Mouse (Mus musculus): ENCODE measurements around the gene Hivep2. TPM values are rescaled to one million over a fixed set of nuclear protein-coding genes. Genes with fewer than 3 reads are reported as not detected.

Gene Hivep2
- polyA plus RNA-seq, 1 experiment from 2014 or later: 6.0 TPM

- Histone ChIP-seq H3K27me3 (replicated peaks) (no peaks in the 10 kb centered on the region), H3K9me3 (no peaks in the 10 kb centered on the region), H3K9ac (no peak overlapping the region), H3K4me1 (no peaks in the 10 kb centered on the region), H3K27ac (no peak overlapping the region), H3K36me3 (peaks cover 18% of the 10 kb centered on the region; the same call in 1 of the 2 replicates), H3K4me3 (replicated peaks) (no peak overlapping the region), H3K4me2 (no peak overlapping the region)
- ATAC-seq (ENCODE audit: insufficient read depth, low FRiP score, low read depth): no peak
- WGBS: 86% methylated on average over 16 of the region's 17 CpGs
Measured at GRCm38 (mm10) chr10:14132061-14132460, 166.2 kb downstream of the Hivep2 start.

DNA sequence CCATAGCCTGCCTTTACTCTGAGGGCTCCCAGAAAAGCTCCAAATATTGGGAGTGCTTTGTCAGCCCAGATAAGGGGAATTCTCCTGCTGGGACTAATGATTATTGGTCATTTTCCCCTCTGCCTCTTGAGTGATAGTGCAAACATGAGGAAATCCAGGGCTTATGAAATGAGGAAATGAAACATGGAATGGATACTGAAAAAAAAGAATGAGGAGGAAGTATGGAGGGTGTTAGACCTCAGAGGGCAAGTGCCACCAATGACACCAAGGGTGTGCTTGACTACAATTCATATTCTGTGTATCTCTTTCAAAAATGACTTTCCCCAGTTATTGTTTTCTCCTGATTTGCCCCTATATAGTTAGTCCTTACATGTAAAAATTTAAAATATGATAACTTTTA lies 167.1 kb downstream of the Hivep2 start:
- Histone ChIP-seq H3K27ac (no peak overlapping the region), H3K4me2 (no peak overlapping the region), H3K9me3 (no peaks in the 10 kb centered on the region), H3K27me3 (replicated peaks) (no peaks in the 10 kb centered on the region), H3K4me1 (no peaks in the 10 kb centered on the region), H3K4me3 (replicated peaks) (no peak overlapping the region), H3K36me3 (peaks cover 20% of the 10 kb centered on the region; the same call in 1 of the 2 replicates), H3K9ac (no peak overlapping the region)
- ATAC-seq (ENCODE audit: insufficient read depth, low FRiP score, low read depth): no peak

GRCm38 (mm10) chr10:14138663-14139062 lies 172.8 kb downstream of the Hivep2 start:
- H3K4me1 ChIP-seq: no peaks in the 10 kb centered on the region
- no peak for ATAC-seq (ENCODE audit: insufficient read depth, low FRiP score, low read depth)
- H3K4me3 ChIP-seq (replicated peaks): no peak overlapping the region
- H3K9ac ChIP-seq: no peak overlapping the region
- no peaks in the 10 kb centered on the region for H3K27me3 ChIP-seq (replicated peaks)
- WGBS: 85% methylated on average over 3 of the region's 3 CpGs
- no peak overlapping the region for H3K4me2 ChIP-seq
- no peak overlapping the region for H3K27ac ChIP-seq
- H3K36me3 ChIP-seq: 0 out of 2 replicates have a peak, but pooled peaks cover 16% of the 10 kb centered on the region
- no peaks in the 10 kb centered on the region for H3K9me3 ChIP-seq

DNA sequence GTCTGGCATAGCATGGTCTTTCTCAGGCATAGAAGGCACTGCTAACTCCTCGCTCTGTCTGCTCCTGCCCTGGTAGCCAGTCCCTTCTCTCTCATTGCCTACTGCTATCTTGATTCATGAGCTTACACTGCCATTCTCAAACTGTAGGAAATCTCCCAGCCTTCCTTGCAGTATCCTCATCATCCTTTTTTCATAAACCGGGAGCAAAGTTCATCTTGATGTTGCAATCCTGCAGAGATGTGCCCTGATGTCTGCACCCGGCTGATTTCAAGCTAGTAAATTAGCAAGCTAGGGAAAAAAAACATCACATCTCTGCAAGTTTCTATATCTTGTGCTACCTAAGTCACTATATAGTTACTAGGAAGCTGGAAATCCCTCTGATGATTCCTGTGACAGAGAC lies 179.0 kb downstream of the Hivep2 start:
- no peak for ATAC-seq (ENCODE audit: insufficient read depth, low FRiP score, low read depth)
- no peaks in the 10 kb centered on the region for H3K9me3 ChIP-seq
- WGBS: 82% methylated on average over 3 of the region's 3 CpGs

GRCm38 (mm10) chr10:14164829-14165228 lies 199.0 kb downstream of the Hivep2 start:
- H3K4me3 ChIP-seq (replicated peaks): no peak overlapping the region
- ATAC-seq (ENCODE audit: insufficient read depth, low FRiP score, low read depth): no peak
- no peaks in the 10 kb centered on the region for H3K27me3 ChIP-seq (replicated peaks)
- WGBS: 62% methylated on average over 7 of the region's 7 CpGs
- H3K27ac ChIP-seq: no peak overlapping the region
- H3K9ac ChIP-seq: no peak overlapping the region
- H3K4me2 ChIP-seq: no peak overlapping the region
- no peaks in the 10 kb centered on the region for H3K36me3 ChIP-seq
- no peaks in the 10 kb centered on the region for H3K4me1 ChIP-seq
- H3K9me3 ChIP-seq: no peaks in the 10 kb centered on the region

More for the DNA sequence above, 179.0 kb downstream of the Hivep2 start:
- H3K27ac ChIP-seq: no peak overlapping the region
- H3K4me1 ChIP-seq: no peaks in the 10 kb centered on the region
- no peak overlapping the region for H3K4me2 ChIP-seq
- no peaks in the 10 kb centered on the region for H3K27me3 ChIP-seq (replicated peaks)
- H3K4me3 ChIP-seq (replicated peaks): no peak overlapping the region
- peaks cover 26% of the 10 kb centered on the region; the same call in 1 of the 2 replicates for H3K36me3 ChIP-seq
- H3K9ac ChIP-seq: no peak overlapping the region

GRCm38 (mm10) chr10:14168197-14168844 lies 202.4 kb downstream of the Hivep2 start:
- WGBS: 50% methylated on average over 6 of the region's 6 CpGs
- H3K9me3 ChIP-seq: no peaks in the 10 kb centered on the region
- no peaks in the 10 kb centered on the region for H3K4me1 ChIP-seq
- H3K27ac ChIP-seq: no peak overlapping the region
- H3K4me3 ChIP-seq (replicated peaks): no peak overlapping the region
- no peak overlapping the region for H3K4me2 ChIP-seq
- H3K27me3 ChIP-seq (replicated peaks): no peaks in the 10 kb centered on the region
- H3K9ac ChIP-seq: no peak overlapping the region
- H3K36me3 ChIP-seq: no peaks in the 10 kb centered on the region
- ATAC-seq (ENCODE audit: insufficient read depth, low FRiP score, low read depth): no peak

GRCm38 (mm10) chr10:14168869-14169566 lies 203.1 kb downstream of the Hivep2 start:
- H3K4me3 ChIP-seq (replicated peaks): no peak overlapping the region
- H3K4me2 ChIP-seq: no peak overlapping the region
- ATAC-seq (ENCODE audit: insufficient read depth, low FRiP score, low read depth): no peak
- 54% methylated on average over 5 of the region's 5 CpGs for WGBS
- H3K36me3 ChIP-seq: no peaks in the 10 kb centered on the region
- H3K27me3 ChIP-seq (replicated peaks): no peaks in the 10 kb centered on the region
- H3K4me1 ChIP-seq: no peaks in the 10 kb centered on the region
- no peaks in the 10 kb centered on the region for H3K9me3 ChIP-seq
- no peak overlapping the region for H3K9ac ChIP-seq
- H3K27ac ChIP-seq: no peak overlapping the region

- WGBS: 67% methylated on average over 4 of the region's 4 CpGs
- Histone ChIP-seq H3K4me3 (replicated peaks) (no peak overlapping the region), H3K9me3 (no peaks in the 10 kb centered on the region), H3K4me1 (no peaks in the 10 kb centered on the region), H3K27me3 (replicated peaks) (no peaks in the 10 kb centered on the region), H3K9ac (no peak overlapping the region), H3K36me3 (no peaks in the 10 kb centered on the region), H3K4me2 (no peak overlapping the region), H3K27ac (no peak overlapping the region)
- ATAC-seq (ENCODE audit: insufficient read depth, low FRiP score, low read depth): no peak
Measured at GRCm38 (mm10) chr10:14174124-14174523, 208.2 kb downstream of the Hivep2 start.

DNA sequence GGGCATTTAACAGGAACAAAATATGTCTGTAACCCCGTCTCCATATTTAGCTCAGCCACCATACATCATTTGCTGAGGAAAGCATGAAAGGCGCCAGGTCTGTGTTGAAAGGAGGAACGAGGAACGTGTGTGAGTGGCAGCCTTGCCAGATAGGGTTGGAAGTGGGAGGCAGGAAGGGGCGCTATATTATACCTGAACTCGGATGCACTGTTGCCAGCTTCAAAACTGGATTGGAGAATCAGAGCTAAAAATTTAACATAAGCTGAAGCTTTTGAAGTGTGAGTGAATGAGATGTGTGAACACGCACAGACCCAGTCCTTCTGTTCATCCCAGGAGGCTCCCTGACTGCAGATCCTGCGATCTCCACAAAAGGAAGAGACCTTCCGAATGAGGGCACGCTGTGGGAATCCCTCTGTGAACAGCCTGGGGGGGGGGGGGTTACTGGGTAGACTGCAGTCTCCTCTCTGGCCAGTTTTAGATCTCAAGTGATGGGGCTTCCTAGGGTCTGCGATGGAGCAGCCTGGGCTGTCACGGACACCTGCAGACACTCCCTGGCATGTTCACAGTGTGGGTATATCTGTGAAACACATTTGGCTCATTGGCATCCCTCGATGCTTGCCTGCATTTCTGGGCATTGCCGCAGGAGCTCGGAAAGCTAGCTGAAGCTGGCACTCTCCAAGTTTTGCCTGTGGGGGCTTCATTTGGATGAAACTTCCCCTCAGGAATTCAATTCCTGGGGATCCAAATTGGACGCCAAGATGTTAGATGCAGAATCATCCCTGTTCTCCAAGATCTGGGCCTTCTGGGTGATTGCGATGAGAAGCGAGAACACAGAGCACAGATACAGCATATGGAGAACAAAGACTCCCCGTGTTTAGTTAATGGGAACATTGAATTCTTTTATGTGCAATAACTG lies 213.8 kb downstream of the Hivep2 start:
- no peaks in the 10 kb centered on the region for H3K4me1 ChIP-seq
- H3K4me2 ChIP-seq: no peak overlapping the region
- 79% methylated on average over 19 of the region's 19 CpGs for WGBS

DNA sequence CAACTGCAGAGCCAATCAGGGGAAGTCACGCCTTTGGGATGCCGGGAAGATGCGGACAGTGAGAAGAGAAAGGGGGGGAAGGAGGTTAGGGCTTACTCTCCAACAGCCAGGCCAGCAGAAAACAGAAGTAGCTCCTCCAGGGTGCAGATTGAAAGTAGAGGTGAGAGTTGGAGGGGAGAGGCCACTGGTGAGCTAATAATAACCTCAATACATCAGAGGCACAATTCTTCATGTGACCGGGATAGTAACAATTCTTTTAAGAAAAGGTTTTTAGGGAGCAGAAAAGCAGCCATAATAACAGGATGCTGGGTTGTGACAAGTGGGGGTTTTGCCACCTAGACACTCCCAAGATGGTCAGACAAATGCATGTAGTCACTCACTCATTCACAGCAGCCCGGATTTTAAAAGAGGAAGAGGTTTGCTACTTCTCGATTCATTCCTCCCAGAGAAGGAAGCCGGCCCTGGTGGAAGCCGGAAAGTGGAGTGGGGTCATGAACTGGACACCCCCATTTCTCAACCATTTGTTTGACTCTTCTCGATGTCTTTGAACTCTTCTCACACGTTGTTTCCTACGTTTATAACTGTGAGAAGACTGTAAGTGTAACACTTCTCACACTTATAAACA lies 220.6 kb downstream of the Hivep2 start:
- H3K4me1 ChIP-seq: no peaks in the 10 kb centered on the region
- no peak overlapping the region for H3K4me3 ChIP-seq (replicated peaks)
- H3K27ac ChIP-seq: no peak overlapping the region
- ATAC-seq (ENCODE audit: insufficient read depth, low FRiP score, low read depth): no peak
- H3K9ac ChIP-seq: no peak overlapping the region
- H3K27me3 ChIP-seq (replicated peaks): no peaks in the 10 kb centered on the region
- no peak overlapping the region for H3K4me2 ChIP-seq
- 49% methylated on average over 11 of the region's 11 CpGs for WGBS
- no peaks in the 10 kb centered on the region for H3K36me3 ChIP-seq
- H3K9me3 ChIP-seq: no peaks in the 10 kb centered on the region

More for the DNA sequence above, 213.8 kb downstream of the Hivep2 start:
- Histone ChIP-seq H3K27ac (no peak overlapping the region), H3K9ac (no peak overlapping the region), H3K9me3 (no peaks in the 10 kb centered on the region), H3K4me3 (replicated peaks) (no peak overlapping the region), H3K36me3 (no peaks in the 10 kb centered on the region), H3K27me3 (replicated peaks) (no peaks in the 10 kb centered on the region)
- ATAC-seq (ENCODE audit: insufficient read depth, low FRiP score, low read depth): no peak

- no peak overlapping the region for H3K27ac ChIP-seq
- no peak overlapping the region for H3K4me3 ChIP-seq (replicated peaks)
- 51% methylated on average over 4 of the region's 4 CpGs for WGBS
- H3K36me3 ChIP-seq: no peaks in the 10 kb centered on the region
- no peaks in the 10 kb centered on the region for H3K4me1 ChIP-seq
- ATAC-seq (ENCODE audit: insufficient read depth, low FRiP score, low read depth): no peak
- no peak overlapping the region for H3K4me2 ChIP-seq
- no peaks in the 10 kb centered on the region for H3K27me3 ChIP-seq (replicated peaks)
- no peak overlapping the region for H3K9ac ChIP-seq
- no peaks in the 10 kb centered on the region for H3K9me3 ChIP-seq
Measured at GRCm38 (mm10) chr10:14189050-14189449, 223.2 kb downstream of the Hivep2 start.

Data from stomach, embryonic 15.5 days (tissue).